Mouse (Mus musculus) limb, embryonic 13.5 days (tissue): ENCODE measurements around the gene Sumf2. TPM values are rescaled to one million over a fixed set of nuclear protein-coding genes. Genes with fewer than 3 reads are reported as not detected.

Experiments
- ATAC-seq: fragments of 200-750 bp; cut with Nextera tagmentation; 2 replicates; pipeline ENCODE4 v1.8.0; 2017; ENCODE audit warnings: low read depth, moderate number of reproducible peaks, moderate TSS enrichment; ENCODE audit not compliant: low FRiP score
- H3K27ac ChIP-seq: fragments of 300-500 bp; sonication (generic); 2 replicates; pipeline ENCODE4 v1.5.1; 2015; ENCODE audit warnings: inconsistent platforms, mild to moderate bottlenecking, moderate library complexity
- H3K27me3 ChIP-seq: fragments of 300-500 bp; sonication (generic); 2 replicates; pipeline ENCODE4 v1.6.1; 2015; ENCODE audit warnings: mild to moderate bottlenecking, inconsistent platforms
- H3K36me3 ChIP-seq: fragments of 300-500 bp; sonication (generic); 2 replicates; pipeline ENCODE4 v1.6.1; 2015; ENCODE audit warnings: inconsistent platforms, mild to moderate bottlenecking, moderate library complexity
- H3K4me1 ChIP-seq: fragments of 300-500 bp; sonication (generic); 2 replicates; pipeline ENCODE4 v1.6.1; 2015; ENCODE audit warnings: inconsistent platforms
- H3K4me2 ChIP-seq: fragments of 300-500 bp; sonication (generic); replicated peaks from 2 replicates; pipeline ENCODE4 v1.6.1; 2015; ENCODE audit warnings: inconsistent platforms, mild to moderate bottlenecking, moderate library complexity
- H3K4me3 ChIP-seq: fragments of 300-500 bp; sonication (generic); 2 replicates; pipeline ENCODE4 v1.5.1; 2015; ENCODE audit warnings: moderate library complexity, mild to moderate bottlenecking, inconsistent platforms
- H3K9ac ChIP-seq: fragments of 300-500 bp; sonication (generic); 2 replicates; pipeline ENCODE4 v1.6.1; 2015; ENCODE audit warnings: mild to moderate bottlenecking, inconsistent platforms
- H3K9me3 ChIP-seq: fragments of 300-500 bp; sonication (generic); 2 replicates; pipeline ENCODE4 v1.6.1; 2016; ENCODE audit warnings: inconsistent platforms
- WGBS: fragments of 180-500 bp; shearing (Covaris S2); methylation state at CpG from one replicate; pipeline ENCODE4 v1.1.7; 2015; 5-methylcytosine and 5-hydroxymethylcytosine counted together
- polyA plus RNA-seq: library from polyadenylated mRNA; unstranded; fragments of >200 nt; fragmentation: Nextera tagmentation; extraction: Ambion mirVana; gene quantifications from 2 replicates; pipeline ENCODE4 v1.2.1, GENCODE M21; 2015

Gene Sumf2
- polyA plus RNA-seq: 79.8 and 85.3 TPM in 2 replicates

DNA sequence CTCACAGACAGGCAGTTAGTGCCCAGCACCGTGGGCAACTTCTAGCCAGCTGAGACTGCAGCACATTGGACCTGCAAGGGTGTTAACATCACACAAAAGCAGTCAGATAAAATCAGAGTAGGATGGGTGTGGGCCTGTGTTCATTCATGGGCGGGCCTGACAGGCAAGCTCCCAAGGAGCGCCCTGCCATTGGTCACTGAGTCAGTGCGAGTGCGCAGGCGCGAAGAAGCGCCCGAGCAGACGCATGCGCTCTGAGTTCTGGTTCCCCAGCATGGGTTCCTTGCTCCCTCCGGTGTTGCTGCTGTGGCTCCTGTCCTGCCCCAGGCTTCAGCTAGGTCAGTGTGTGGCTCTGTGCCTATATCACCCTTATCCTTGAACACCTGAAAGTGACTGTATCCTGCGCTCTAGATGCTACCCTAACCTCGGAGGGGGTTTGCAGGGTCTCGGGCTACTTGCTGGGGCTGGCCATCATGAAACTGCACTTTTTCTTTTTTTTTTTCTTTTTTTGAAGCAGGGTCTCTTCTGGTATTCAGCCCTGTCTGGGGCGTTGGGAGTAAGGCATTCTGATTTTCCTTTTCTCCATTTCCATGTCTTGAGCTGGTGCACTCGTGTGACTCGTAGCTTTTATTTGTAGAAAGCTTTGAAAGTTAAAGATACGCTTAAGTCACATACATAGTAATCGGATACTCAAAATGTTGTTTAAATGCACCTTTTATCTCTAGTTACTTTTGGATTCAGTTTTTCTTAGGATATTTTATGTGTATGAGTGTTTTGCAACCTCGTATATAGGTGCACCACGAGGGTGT, at the start of gene Sumf2:
Sumf2 (plus strand) TSS at position 235 of the 806 bp plus-strand sequence.
- H3K4me1 ChIP-seq: peaks cover 12% of the 10 kb centered on the region
- H3K4me3 ChIP-seq: peak within 1 kb of the TSS; percentile 73
- H3K27me3 ChIP-seq: no peaks in the 10 kb centered on the region
- ATAC-seq: peak; percentile 98
- peak within 1 kb of the TSS; percentile 77 for H3K9ac ChIP-seq
- peak within 1 kb of the TSS; percentile 73 for H3K4me2 ChIP-seq
- peaks cover 38% of the 10 kb centered on the region for H3K36me3 ChIP-seq
- 0 out of 2 replicates have a peak, but pooled peaks cover 6% of the 10 kb centered on the region for H3K9me3 ChIP-seq
- peak within 1 kb of the TSS; percentile 67 for H3K27ac ChIP-seq
- WGBS: 12% methylated on average over 22 of the region's 22 CpGs

DNA sequence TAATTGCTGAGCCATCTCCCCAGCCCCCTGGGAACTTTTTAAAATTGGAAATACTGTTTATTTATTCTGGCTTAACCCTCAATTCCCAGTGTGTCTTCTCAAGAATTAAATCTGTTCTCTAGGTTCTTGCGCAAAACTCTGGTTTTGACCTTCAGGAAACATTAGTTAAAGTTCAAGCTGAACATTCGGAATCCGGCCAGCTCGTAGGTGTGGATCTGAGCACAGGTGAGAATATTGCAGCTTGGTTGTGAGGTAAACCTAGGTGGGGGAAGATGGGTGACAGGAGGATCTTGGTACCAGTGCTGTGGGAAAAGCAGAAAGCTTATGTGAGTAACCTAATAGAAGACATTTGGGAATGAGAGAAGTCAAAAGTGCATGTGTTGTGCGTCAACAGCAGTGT, 1.9 kb upstream of the Sumf2 start:
- WGBS: 94% methylated on average over 5 of the region's 5 CpGs
- peaks cover 31% of the 10 kb centered on the region for H3K36me3 ChIP-seq
- H3K27me3 ChIP-seq: no peaks in the 10 kb centered on the region
- no peak overlapping the region for H3K27ac ChIP-seq
- H3K9me3 ChIP-seq: 0 out of 2 replicates have a peak, but pooled peaks cover 6% of the 10 kb centered on the region
- ATAC-seq: no peak
- H3K4me2 ChIP-seq: no peak overlapping the region
- H3K4me1 ChIP-seq: peaks cover 12% of the 10 kb centered on the region
- H3K9ac ChIP-seq: no peak overlapping the region
- H3K4me3 ChIP-seq: no peak overlapping the region

DNA sequence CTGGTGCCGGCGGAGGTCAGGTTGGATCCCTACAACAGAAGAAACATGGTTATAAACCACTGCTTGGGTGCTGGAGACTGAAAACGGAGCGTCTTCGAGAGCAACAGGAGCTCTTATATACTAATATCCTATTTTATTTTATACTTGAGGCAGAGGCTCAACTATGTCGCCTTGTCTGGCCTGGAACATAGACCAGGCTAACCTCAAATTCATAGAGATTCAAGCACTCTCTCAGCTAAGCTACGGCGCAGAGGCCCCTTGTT, 703 bp downstream of the Sumf2 start:
- Histone ChIP-seq H3K27ac (no peak overlapping the region; the same call in 1 of the 2 replicates), H3K4me2 (peak overlapping the region; percentile 73), H3K9ac (peak overlapping the region; percentile 77), H3K9me3 (0 out of 2 replicates have a peak, but pooled peaks cover 6% of the 10 kb centered on the region), H3K27me3 (no peaks in the 10 kb centered on the region), H3K4me3 (peak overlapping the region; percentile 73), H3K4me1 (peaks cover 12% of the 10 kb centered on the region), H3K36me3 (peaks cover 38% of the 10 kb centered on the region)
- whole genome bisulfite sequencing: 55% methylated on average over 8 of the region's 8 CpGs
- no peak for ATAC-seq

DNA sequence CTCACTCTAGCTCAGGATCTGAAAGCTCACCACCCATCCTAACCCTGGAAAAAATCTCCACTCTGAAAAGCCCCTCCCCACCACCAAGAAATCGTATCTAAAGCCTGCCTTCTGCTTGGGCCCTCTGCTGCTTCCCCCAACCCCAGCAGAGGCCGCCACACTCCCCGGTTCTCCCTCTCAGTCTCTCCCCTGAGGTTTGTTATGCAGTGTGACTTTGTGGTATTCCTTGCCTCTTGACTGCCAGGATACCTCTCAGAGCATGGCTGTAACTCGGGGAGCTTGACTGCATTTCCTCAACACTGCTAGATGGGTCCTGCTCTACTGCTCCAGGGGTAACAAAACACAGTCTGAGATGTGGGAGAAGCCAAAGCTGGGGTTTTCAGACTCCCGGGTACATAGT, 8.4 kb downstream of the Sumf2 start:
- Histone ChIP-seq H3K9me3 (no peaks in the 10 kb centered on the region), H3K9ac (no peak overlapping the region), H3K4me2 (no peak overlapping the region), H3K4me1 (no peaks in the 10 kb centered on the region), H3K36me3 (peaks cover 75% of the 10 kb centered on the region), H3K27ac (no peak overlapping the region), H3K4me3 (no peak overlapping the region), H3K27me3 (no peaks in the 10 kb centered on the region)
- whole genome bisulfite sequencing: 43% methylated on average over 5 of the region's 5 CpGs
- ATAC-seq: no peak

DNA sequence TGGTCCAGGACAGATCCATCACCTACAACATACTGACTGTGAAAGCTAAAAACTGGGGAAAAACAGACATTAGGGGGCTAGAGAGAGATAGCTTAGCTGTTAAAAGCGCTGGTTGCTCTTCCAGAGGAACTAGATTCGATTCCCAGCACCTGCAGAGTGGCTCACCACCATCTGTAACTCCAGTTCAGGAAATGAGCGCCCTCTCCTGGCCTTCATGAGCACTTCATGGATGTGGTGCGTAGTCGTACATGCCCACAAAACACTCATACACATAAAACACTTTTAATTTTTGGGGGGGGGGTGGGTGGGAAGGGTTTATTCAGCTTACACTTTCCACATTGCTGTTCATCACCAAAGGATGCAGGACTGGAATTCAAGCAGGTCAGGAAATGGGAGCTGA, 9.6 kb downstream of the Sumf2 start:
- ATAC-seq: no peak
- 73% methylated on average over 5 of the region's 5 CpGs for WGBS
- no peak overlapping the region for H3K4me3 ChIP-seq
- H3K27ac ChIP-seq: no peak overlapping the region
- H3K4me2 ChIP-seq: no peak overlapping the region
- no peak overlapping the region for H3K9ac ChIP-seq
- no peaks in the 10 kb centered on the region for H3K4me1 ChIP-seq
- H3K9me3 ChIP-seq: no peaks in the 10 kb centered on the region
- H3K27me3 ChIP-seq: no peaks in the 10 kb centered on the region
- H3K36me3 ChIP-seq: peaks cover 81% of the 10 kb centered on the region

DNA sequence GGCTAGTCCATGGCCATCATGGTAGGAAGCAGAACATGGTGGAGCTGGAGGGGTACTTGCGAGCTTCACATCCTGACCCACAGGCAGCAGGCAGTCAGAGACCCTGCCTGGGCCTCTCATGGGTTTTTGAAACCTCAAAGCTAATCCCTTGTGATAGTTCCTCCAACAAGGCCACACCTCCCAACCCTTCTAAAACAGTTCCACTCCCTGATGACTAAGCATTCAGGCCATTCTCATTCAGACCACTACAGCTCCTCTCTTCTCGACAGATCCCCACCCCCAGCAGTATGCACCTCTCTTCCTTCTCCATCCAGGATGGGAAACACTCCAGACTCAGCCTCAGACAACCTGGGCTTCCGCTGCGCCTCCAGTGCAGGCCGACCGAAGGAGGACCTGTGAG, 15.5 kb downstream of the Sumf2 start:
- Histone ChIP-seq H3K4me2 (no peak overlapping the region), H3K9me3 (no peaks in the 10 kb centered on the region; the same call in 1 of the 2 replicates), H3K27ac (no peak overlapping the region), H3K27me3 (no peaks in the 10 kb centered on the region), H3K4me1 (0 out of 2 replicates have a peak, but pooled peaks cover 5% of the 10 kb centered on the region), H3K36me3 (peaks cover 55% of the 10 kb centered on the region), H3K9ac (no peak overlapping the region), H3K4me3 (no peak overlapping the region)
- ATAC-seq: no peak
- 92% methylated on average over 6 of the region's 6 CpGs for WGBS

DNA sequence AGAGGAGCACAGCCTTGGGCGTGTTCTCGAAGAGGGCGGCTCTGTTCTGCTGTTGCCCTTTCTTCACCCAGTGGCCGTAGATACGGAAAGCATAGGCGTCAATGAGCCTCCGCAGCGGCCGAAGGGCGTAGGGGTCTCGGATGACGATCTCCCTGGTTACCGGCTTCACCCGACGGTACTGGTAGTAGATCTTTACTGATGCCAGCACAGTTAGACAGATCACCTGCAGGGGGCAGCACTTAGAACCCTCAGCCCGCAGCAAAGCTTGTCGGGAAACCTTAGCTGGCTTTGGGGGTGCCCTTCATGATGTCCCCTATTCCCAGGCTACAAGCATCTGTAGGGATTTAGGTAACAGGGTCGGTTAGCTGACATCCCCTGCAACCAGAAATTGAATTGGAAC, 17.7 kb downstream of the Sumf2 start:
- peak overlapping the region; percentile 48 for H3K9ac ChIP-seq
- ATAC-seq: no peak

DNA sequence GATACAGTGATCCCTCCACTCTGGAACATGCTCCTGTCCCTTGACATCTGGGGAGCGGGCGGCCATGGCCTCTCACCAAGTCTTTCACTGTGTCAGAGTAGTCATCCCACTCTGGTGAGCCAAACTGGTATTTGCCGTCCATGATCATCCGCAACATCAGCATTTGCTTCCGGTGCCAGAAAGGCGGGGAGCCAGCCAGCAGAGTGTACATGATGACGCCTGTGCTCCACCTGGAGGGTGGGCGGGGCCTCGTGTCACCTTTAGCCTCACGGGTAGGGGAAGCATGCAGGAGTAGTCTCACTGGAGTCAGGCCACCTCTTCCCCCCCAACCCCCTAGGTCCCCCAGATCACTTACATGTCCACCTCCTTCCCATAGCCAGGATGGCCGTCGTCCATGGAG, 19.1 kb downstream of the Sumf2 start:
- 80% methylated on average over 12 of the region's 12 CpGs for WGBS
- Histone ChIP-seq H3K9ac (no peak overlapping the region), H3K9me3 (no peaks in the 10 kb centered on the region; the same call in 1 of the 2 replicates), H3K4me2 (no peak overlapping the region), H3K27me3 (no peaks in the 10 kb centered on the region), H3K27ac (no peak overlapping the region), H3K36me3 (peaks cover 22% of the 10 kb centered on the region), H3K4me1 (0 out of 2 replicates have a peak, but pooled peaks cover 5% of the 10 kb centered on the region), H3K4me3 (no peak overlapping the region)
- no peak for ATAC-seq

More for the DNA sequence above, 17.7 kb downstream of the Sumf2 start:
- Histone ChIP-seq H3K4me3 (no peak overlapping the region), H3K36me3 (peaks cover 35% of the 10 kb centered on the region), H3K4me1 (0 out of 2 replicates have a peak, but pooled peaks cover 5% of the 10 kb centered on the region), H3K9me3 (no peaks in the 10 kb centered on the region; the same call in 1 of the 2 replicates), H3K27me3 (no peaks in the 10 kb centered on the region), H3K27ac (no peak overlapping the region), H3K4me2 (peak overlapping the region; percentile 37)
- WGBS: 9% methylated on average over 18 of the region's 18 CpGs

DNA sequence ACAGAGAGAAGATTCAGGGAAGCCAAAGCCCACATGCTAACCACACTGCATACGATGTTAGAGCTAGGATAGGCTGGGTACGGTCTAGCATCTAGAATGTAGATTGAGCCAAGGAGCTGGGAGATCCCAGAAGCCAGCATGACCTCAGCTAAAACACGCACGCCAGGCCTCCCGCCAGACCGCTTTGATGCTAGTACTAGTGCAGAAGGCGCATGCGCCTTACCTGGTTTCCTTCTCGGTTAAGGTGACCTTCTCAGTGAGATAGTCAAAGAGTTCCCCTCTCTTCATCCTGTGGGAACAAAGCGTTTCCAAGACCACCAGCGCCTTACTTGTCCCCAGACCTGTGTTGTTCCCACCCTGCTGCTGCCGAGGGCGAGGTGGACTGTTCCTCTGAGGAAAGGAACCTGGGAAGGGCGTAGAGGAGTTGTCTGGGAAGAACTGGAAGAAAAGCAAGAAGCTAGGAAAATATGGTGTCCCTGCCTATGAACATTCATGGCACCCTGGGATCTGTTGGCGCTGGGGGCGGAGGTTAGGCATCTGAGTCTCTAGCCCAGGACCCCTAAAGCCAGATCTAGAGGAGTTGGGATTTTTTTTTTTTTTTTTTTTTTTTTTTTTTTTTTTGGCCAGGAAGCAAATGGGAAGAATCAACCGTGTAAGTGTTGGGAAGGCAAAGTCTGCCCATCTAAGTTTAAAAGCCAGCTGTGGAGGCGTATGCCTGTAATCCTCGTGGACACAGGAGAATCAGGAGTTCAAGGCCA, 22.6 kb downstream of the Sumf2 start:
- no peak for ATAC-seq
- Histone ChIP-seq H3K27me3 (no peaks in the 10 kb centered on the region), H3K9me3 (no peaks in the 10 kb centered on the region), H3K36me3 (no peaks in the 10 kb centered on the region), H3K4me1 (0 out of 2 replicates have a peak, but pooled peaks cover 2% of the 10 kb centered on the region), H3K4me3 (no peak overlapping the region), H3K4me2 (no peak overlapping the region), H3K27ac (no peak overlapping the region), H3K9ac (no peak overlapping the region)
- WGBS: 89% methylated on average over 19 of the region's 19 CpGs

DNA sequence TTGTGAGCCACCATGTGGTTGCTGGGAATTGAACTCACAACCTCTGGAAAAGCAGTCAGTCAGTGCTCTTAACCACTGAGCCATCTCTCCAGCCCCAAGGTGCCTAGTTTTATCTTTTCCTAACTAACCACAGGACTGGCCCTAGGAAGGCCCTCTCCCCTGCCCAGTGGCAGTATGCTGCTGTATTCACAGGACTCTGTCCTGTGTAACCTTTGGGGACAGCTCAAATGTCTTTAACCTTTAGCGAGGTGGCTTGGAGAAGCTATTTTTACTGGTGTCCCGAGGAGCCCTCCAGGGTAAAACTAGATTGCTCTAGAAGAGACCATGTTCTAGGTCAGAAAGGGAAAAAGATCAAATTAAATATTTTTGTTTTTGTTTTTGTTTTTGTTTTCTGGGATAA, 24.5 kb downstream of the Sumf2 start:
- Histone ChIP-seq H3K27ac (no peak overlapping the region), H3K9ac (no peak overlapping the region), H3K4me3 (no peak overlapping the region), H3K4me2 (no peak overlapping the region), H3K36me3 (no peaks in the 10 kb centered on the region), H3K9me3 (no peaks in the 10 kb centered on the region), H3K27me3 (no peaks in the 10 kb centered on the region), H3K4me1 (no peaks in the 10 kb centered on the region)
- ATAC-seq: no peak
- WGBS: 79% methylated on average over 2 of the region's 2 CpGs

DNA sequence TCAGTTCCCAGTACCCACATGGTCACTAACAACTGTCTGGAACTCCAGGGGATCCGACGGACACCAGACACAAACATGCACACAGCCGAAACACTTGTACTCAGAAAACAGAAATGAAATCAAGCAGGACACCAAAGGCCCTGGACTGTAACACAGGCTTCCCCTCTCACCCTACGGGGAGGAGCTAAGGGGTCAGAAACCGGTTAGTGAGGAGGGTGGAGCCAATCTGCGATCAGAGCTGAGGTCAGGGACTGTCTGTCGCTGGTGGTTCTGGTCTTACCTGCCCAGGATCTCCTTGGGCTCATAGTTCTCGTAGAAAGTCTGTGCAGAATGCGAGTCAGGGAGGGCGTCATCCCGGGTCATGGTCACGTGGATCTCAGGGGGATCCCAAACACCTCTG, 27.2 kb downstream of the Sumf2 start:
- Histone ChIP-seq H3K4me3 (no peak overlapping the region), H3K36me3 (no peaks in the 10 kb centered on the region), H3K9ac (no peak overlapping the region), H3K4me2 (no peak overlapping the region), H3K27me3 (no peaks in the 10 kb centered on the region), H3K9me3 (no peaks in the 10 kb centered on the region), H3K4me1 (no peaks in the 10 kb centered on the region), H3K27ac (no peak overlapping the region)
- no peak for ATAC-seq
- 83% methylated on average over 12 of the region's 12 CpGs for WGBS

DNA sequence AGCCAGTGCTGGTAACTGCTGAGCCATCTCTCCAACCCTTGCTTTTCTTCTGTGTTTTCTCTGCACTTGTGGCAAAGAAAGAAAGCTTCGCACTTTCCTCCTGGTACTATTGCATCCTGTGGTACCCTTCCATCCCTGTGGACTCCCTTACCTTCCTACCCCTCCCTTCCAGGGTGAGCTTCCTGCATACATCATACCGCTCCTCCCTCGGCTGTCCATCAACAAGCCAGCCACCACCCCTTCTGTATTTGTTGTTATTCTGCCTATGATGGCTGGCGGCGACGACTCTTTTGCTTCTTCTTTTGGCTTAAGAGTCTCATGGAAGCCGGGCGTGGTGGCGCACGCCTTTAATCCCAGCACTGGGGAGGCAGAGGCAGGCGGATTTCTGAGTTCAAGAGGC, 28.3 kb downstream of the Sumf2 start:
- Histone ChIP-seq H3K9me3 (no peaks in the 10 kb centered on the region), H3K36me3 (peaks cover 2% of the 10 kb centered on the region), H3K27ac (no peak overlapping the region), H3K4me1 (no peaks in the 10 kb centered on the region), H3K4me3 (no peak overlapping the region), H3K9ac (no peak overlapping the region), H3K27me3 (no peaks in the 10 kb centered on the region), H3K4me2 (no peak overlapping the region)
- WGBS: 80% methylated on average over 11 of the region's 11 CpGs
- ATAC-seq: no peak
